Mouse (Mus musculus): Measurements from ENCODE around the gene Fam149b. TPM values are rescaled to one million over a fixed set of nuclear protein-coding genes. Genes with fewer than 3 reads are reported as not detected.

Fam149b gene
- total and polyA plus RNA-seq, 2 experiments from 2014 or later = 16.5 to 43.7 TPM

DNA sequence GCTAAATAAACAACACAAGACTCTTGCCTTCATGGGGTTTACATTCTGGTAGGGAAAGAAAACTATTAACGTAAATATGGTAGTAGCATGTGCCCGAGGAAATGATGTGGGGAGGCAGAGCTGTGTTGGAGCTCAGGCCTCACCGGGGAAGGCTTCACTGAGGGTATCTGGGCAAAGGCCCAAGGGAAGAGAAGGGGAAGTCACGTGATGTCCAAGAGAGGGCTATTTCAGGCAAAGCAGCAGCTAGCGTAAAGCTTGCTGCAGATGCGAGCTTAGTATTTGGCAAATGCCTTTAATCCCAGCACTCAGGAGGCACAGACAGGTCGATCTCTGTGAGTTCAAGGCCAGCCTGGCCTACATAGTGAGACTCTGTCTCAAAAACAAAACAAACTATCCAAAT, 74.3 kb downstream of the Fam149b start:
- no peak for TF ChIP-seq CTCF (IDR thresholded peaks at IDR 0.05; ENCODE audit: low read depth)
- no peak for TF ChIP-seq EP300 (IDR thresholded peaks at IDR 0.05; ENCODE audit: low read depth)
- DNase-seq (ENCODE audit: low spot score) = peak; percentile 54
- no peak overlapping the region for H3K4me3 ChIP-seq (ENCODE audit: low read depth, low read length)
- H3K27ac ChIP-seq (ENCODE audit: low read depth) = no peak overlapping the region
- no peaks in the 10 kb centered on the region for H3K36me3 ChIP-seq (replicated peaks; ENCODE audit: control insufficient read depth, insufficient read depth, low read length)
- 24% methylated on average over 7 of the region's 7 CpGs for WGBS
- H3K27me3 ChIP-seq (ENCODE audit: control insufficient read depth, insufficient read depth, low read length) = no peaks in the 10 kb centered on the region
- H3K4me1 ChIP-seq (ENCODE audit: control insufficient read depth, insufficient read depth) = no peaks in the 10 kb centered on the region
- 0 out of 2 replicates have a peak, but pooled peaks have one; percentile 57 for ATAC-seq (ENCODE audit: insufficient read depth, low read depth)
- no peak overlapping the region for H3K4me2 ChIP-seq (ENCODE audit: low read depth, low read length)
- no peak overlapping the region for H3K9ac ChIP-seq (replicated peaks; ENCODE audit: low read depth, low read length)
- H3K9me3 ChIP-seq (replicated peaks; ENCODE audit: control insufficient read depth, low read length) = no peaks in the 10 kb centered on the region

DNA sequence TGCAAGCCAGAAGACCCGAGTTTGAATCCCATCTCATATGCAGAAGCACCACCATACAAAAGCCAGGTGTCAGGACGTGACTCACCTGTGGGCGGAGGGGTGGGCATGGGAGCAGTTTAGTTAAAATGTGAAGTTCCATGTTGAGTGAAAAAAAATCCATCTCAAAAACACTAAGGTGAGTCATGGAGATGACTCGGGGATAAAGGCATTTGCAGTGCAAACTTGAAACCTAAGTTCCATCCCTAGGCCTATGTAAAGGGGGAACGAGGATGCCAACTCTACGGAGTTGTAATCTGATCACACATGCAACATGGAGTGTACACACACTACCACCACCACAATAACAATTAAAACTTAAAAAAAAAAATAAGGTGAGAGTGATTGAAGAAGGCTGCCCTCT, 75.1 kb downstream of the Fam149b start:
- Histone ChIP-seq H3K36me3 (replicated peaks; ENCODE audit: control insufficient read depth, insufficient read depth, low read length) (no peaks in the 10 kb centered on the region), H3K27ac (ENCODE audit: low read depth) (no peak overlapping the region), H3K9me3 (replicated peaks; ENCODE audit: control insufficient read depth, low read length) (no peaks in the 10 kb centered on the region), H3K9ac (replicated peaks; ENCODE audit: low read depth, low read length) (no peak overlapping the region), H3K27me3 (ENCODE audit: control insufficient read depth, insufficient read depth, low read length) (no peaks in the 10 kb centered on the region), H3K4me3 (ENCODE audit: low read depth, low read length) (no peak overlapping the region), H3K4me2 (ENCODE audit: low read depth, low read length) (no peak overlapping the region), H3K4me1 (ENCODE audit: control insufficient read depth, insufficient read depth) (no peaks in the 10 kb centered on the region)
- no peak for ATAC-seq (ENCODE audit: insufficient read depth, low read depth)
- no peak for DNase-seq (ENCODE audit: low spot score)
- TF ChIP-seq CTCF (IDR thresholded peaks at IDR 0.05; ENCODE audit: low read depth) (no peak), EP300 (IDR thresholded peaks at IDR 0.05; ENCODE audit: low read depth) (no peak)
- WGBS = 85% methylated on average over 6 of the region's 6 CpGs

GRCm38 (mm10) chr14:20428593-20428992, 80.6 kb downstream of the Fam149b start:
- Histone ChIP-seq H3K27me3 (ENCODE audit: control insufficient read depth, insufficient read depth, low read length) (no peaks in the 10 kb centered on the region), H3K4me2 (ENCODE audit: low read depth, low read length) (no peak overlapping the region), H3K36me3 (replicated peaks; ENCODE audit: control insufficient read depth, insufficient read depth, low read length) (no peaks in the 10 kb centered on the region), H3K9me3 (replicated peaks; ENCODE audit: control insufficient read depth, low read length) (no peaks in the 10 kb centered on the region), H3K9ac (replicated peaks; ENCODE audit: low read depth, low read length) (no peak overlapping the region), H3K27ac (ENCODE audit: low read depth) (no peak overlapping the region), H3K4me1 (ENCODE audit: control insufficient read depth, insufficient read depth) (no peaks in the 10 kb centered on the region), H3K4me3 (ENCODE audit: low read depth, low read length) (no peak overlapping the region)
- TF ChIP-seq EP300 (IDR thresholded peaks at IDR 0.05; ENCODE audit: low read depth) = no peak
- no peak for TF ChIP-seq CTCF (IDR thresholded peaks at IDR 0.05; ENCODE audit: low read depth)
- no peak for ATAC-seq (ENCODE audit: insufficient read depth, low read depth)
- 28% methylated on average over 1 of the region's 1 CpGs for WGBS
- DNase-seq (ENCODE audit: low spot score) = no peak

GRCm38 (mm10) chr14:20429833-20430232, 81.9 kb downstream of the Fam149b start:
- no peak overlapping the region for H3K4me3 ChIP-seq (ENCODE audit: low read depth, low read length)
- ATAC-seq (ENCODE audit: insufficient read depth, low read depth) = no peak
- no peaks in the 10 kb centered on the region for H3K4me1 ChIP-seq (ENCODE audit: control insufficient read depth, insufficient read depth)
- H3K36me3 ChIP-seq (replicated peaks; ENCODE audit: control insufficient read depth, insufficient read depth, low read length) = no peaks in the 10 kb centered on the region
- H3K27me3 ChIP-seq (ENCODE audit: control insufficient read depth, insufficient read depth, low read length) = no peaks in the 10 kb centered on the region
- DNase-seq (ENCODE audit: low spot score) = no peak
- H3K27ac ChIP-seq (ENCODE audit: low read depth) = no peak overlapping the region
- no peak overlapping the region for H3K4me2 ChIP-seq (ENCODE audit: low read depth, low read length)
- TF ChIP-seq EP300 (IDR thresholded peaks at IDR 0.05; ENCODE audit: low read depth) (no peak), CTCF (IDR thresholded peaks at IDR 0.05; ENCODE audit: low read depth) (no peak)
- H3K9ac ChIP-seq (replicated peaks; ENCODE audit: low read depth, low read length) = no peak overlapping the region
- no peaks in the 10 kb centered on the region for H3K9me3 ChIP-seq (replicated peaks; ENCODE audit: control insufficient read depth, low read length)
- WGBS = 50% methylated on average over 1 of the region's 1 CpGs

GRCm38 (mm10) chr14:20431726-20432125, 83.8 kb downstream of the Fam149b start:
- Histone ChIP-seq H3K27ac (ENCODE audit: low read depth) (no peak overlapping the region), H3K4me2 (ENCODE audit: low read depth, low read length) (no peak overlapping the region), H3K4me1 (ENCODE audit: control insufficient read depth, insufficient read depth) (no peaks in the 10 kb centered on the region), H3K27me3 (ENCODE audit: control insufficient read depth, insufficient read depth, low read length) (no peaks in the 10 kb centered on the region), H3K36me3 (replicated peaks; ENCODE audit: control insufficient read depth, insufficient read depth, low read length) (no peaks in the 10 kb centered on the region), H3K9ac (replicated peaks; ENCODE audit: low read depth, low read length) (no peak overlapping the region), H3K9me3 (replicated peaks; ENCODE audit: control insufficient read depth, low read length) (no peaks in the 10 kb centered on the region), H3K4me3 (ENCODE audit: low read depth, low read length) (no peak overlapping the region)
- WGBS = 58% methylated on average over 6 of the region's 6 CpGs
- DNase-seq (ENCODE audit: low spot score) (no peak), ATAC-seq (ENCODE audit: insufficient read depth, low read depth) (no peak)
- TF ChIP-seq EP300 (IDR thresholded peaks at IDR 0.05; ENCODE audit: low read depth) (no peak), CTCF (IDR thresholded peaks at IDR 0.05; ENCODE audit: low read depth) (no peak)

GRCm38 (mm10) chr14:20432420-20432819, 84.5 kb downstream of the Fam149b start:
- H3K4me3 ChIP-seq (ENCODE audit: low read depth, low read length) = no peak overlapping the region
- no peaks in the 10 kb centered on the region for H3K27me3 ChIP-seq (ENCODE audit: control insufficient read depth, insufficient read depth, low read length)
- no peaks in the 10 kb centered on the region for H3K9me3 ChIP-seq (replicated peaks; ENCODE audit: control insufficient read depth, low read length)
- H3K27ac ChIP-seq (ENCODE audit: low read depth) = no peak overlapping the region
- no peaks in the 10 kb centered on the region for H3K4me1 ChIP-seq (ENCODE audit: control insufficient read depth, insufficient read depth)
- WGBS = 83% methylated on average over 4 of the region's 4 CpGs
- no peak overlapping the region for H3K4me2 ChIP-seq (ENCODE audit: low read depth, low read length)
- no peak for TF ChIP-seq CTCF (IDR thresholded peaks at IDR 0.05; ENCODE audit: low read depth)
- no peak for TF ChIP-seq EP300 (IDR thresholded peaks at IDR 0.05; ENCODE audit: low read depth)
- no peak for DNase-seq (ENCODE audit: low spot score)
- H3K9ac ChIP-seq (replicated peaks; ENCODE audit: low read depth, low read length) = no peak overlapping the region
- no peaks in the 10 kb centered on the region for H3K36me3 ChIP-seq (replicated peaks; ENCODE audit: control insufficient read depth, insufficient read depth, low read length)
- ATAC-seq (ENCODE audit: insufficient read depth, low read depth) = no peak

Other genes starting within 250 kb of the Fam149b start
- 1.9 and 12.6 TPM in 2 replicates for gene Saysd1, start 209.6 kb upstream of the Fam149b start, total RNA-seq (2014; rRNA removed; ENCODE audit: low replicate concordance)
- 10.4 and 10.8 TPM in 2 replicates for gene Saysd1, start 209.6 kb upstream of the Fam149b start, polyA plus RNA-seq (2015; fragmentation: Nextera tagmentation; extraction: Ambion mirVana)
- 1.8 and 3.4 TPM in 2 replicates for gene Kcnk5, start 166.4 kb upstream of the Fam149b start, total RNA-seq (2014; rRNA removed; ENCODE audit: low replicate concordance)
- gene Kcnk5, start 166.4 kb upstream of the Fam149b start, polyA plus RNA-seq (2015; fragmentation: Nextera tagmentation; extraction: Ambion mirVana) = 0.86 and 1.1 TPM in 2 replicates
- not detected in 2 replicates for gene Kcnk16, start 79.0 kb upstream of the Fam149b start, total RNA-seq (2014; rRNA removed; ENCODE audit: low replicate concordance)
- gene Kcnk16, start 79.0 kb upstream of the Fam149b start, polyA plus RNA-seq (2015; fragmentation: Nextera tagmentation; extraction: Ambion mirVana) = not detected in 2 replicates
- 15.0 and 17.0 TPM in 2 replicates for gene Nudt13, start 53.5 kb upstream of the Fam149b start, total RNA-seq (2014; rRNA removed; ENCODE audit: low replicate concordance)
- 13.2 and 14.2 TPM in 2 replicates for gene Nudt13, start 53.5 kb upstream of the Fam149b start, polyA plus RNA-seq (2015; fragmentation: Nextera tagmentation; extraction: Ambion mirVana)
- 19.1 and 38.5 TPM in 2 replicates for gene Ecd, start within 50 bp of the Fam149b start, total RNA-seq (2014; rRNA removed; ENCODE audit: low replicate concordance)
- 23.2 and 24.3 TPM in 2 replicates for gene Ecd, start within 50 bp of the Fam149b start, polyA plus RNA-seq (2015; fragmentation: Nextera tagmentation; extraction: Ambion mirVana)
- gene Dnajc9, start 40.7 kb downstream of the Fam149b start, total RNA-seq (2014; rRNA removed; ENCODE audit: low replicate concordance) = 20.6 and 41.9 TPM in 2 replicates
- gene Dnajc9, start 40.7 kb downstream of the Fam149b start, polyA plus RNA-seq (2015; fragmentation: Nextera tagmentation; extraction: Ambion mirVana) = 41.4 and 44.7 TPM in 2 replicates
- 67.4 and 79.3 TPM in 2 replicates for gene Mrps16, start 45.5 kb downstream of the Fam149b start, total RNA-seq (2014; rRNA removed; ENCODE audit: low replicate concordance)
- gene Mrps16, start 45.5 kb downstream of the Fam149b start, polyA plus RNA-seq (2015; fragmentation: Nextera tagmentation; extraction: Ambion mirVana) = 122 and 127 TPM in 2 replicates
- gene Cfap70, start 104.1 kb downstream of the Fam149b start, total RNA-seq (2014; rRNA removed; ENCODE audit: low replicate concordance) = 0.15 TPM in 1 of 2 replicates, not detected in the other
- 0.11 and 0.38 TPM in 2 replicates for gene Cfap70, start 104.1 kb downstream of the Fam149b start, polyA plus RNA-seq (2015; fragmentation: Nextera tagmentation; extraction: Ambion mirVana)
- gene Anxa7, start 132.0 kb downstream of the Fam149b start, total RNA-seq (2014; rRNA removed; ENCODE audit: low replicate concordance) = 93.4 and 108 TPM in 2 replicates
- 37.5 and 39.3 TPM in 2 replicates for gene Anxa7, start 132.0 kb downstream of the Fam149b start, polyA plus RNA-seq (2015; fragmentation: Nextera tagmentation; extraction: Ambion mirVana)
- gene Mss51, start 148.7 kb downstream of the Fam149b start, total RNA-seq (2014; rRNA removed; ENCODE audit: low replicate concordance) = 0.99 TPM in 1 of 2 replicates, not detected in the other
- gene Mss51, start 148.7 kb downstream of the Fam149b start, polyA plus RNA-seq (2015; fragmentation: Nextera tagmentation; extraction: Ambion mirVana) = 0.16 and 0.20 TPM in 2 replicates
- 22.7 and 27.1 TPM in 2 replicates for gene Ppp3cb, start 198.4 kb downstream of the Fam149b start, total RNA-seq (2014; rRNA removed; ENCODE audit: low replicate concordance)
- 23.2 and 25.5 TPM in 2 replicates for gene Ppp3cb, start 198.4 kb downstream of the Fam149b start, polyA plus RNA-seq (2015; fragmentation: Nextera tagmentation; extraction: Ambion mirVana)